Mouse (Mus musculus) heart, embryonic 13.5 days (tissue): ENCODE results near the gene Aknad1. TPM values are rescaled to one million over a fixed set of nuclear protein-coding genes. Genes with fewer than 3 reads are reported as not detected.

Experiments
- ATAC-seq: fragments of 200-750 bp; cut with Nextera tagmentation; 2 replicates; pipeline ENCODE4 v1.8.0; 2017; ENCODE audit warnings: moderate TSS enrichment; ENCODE audit not compliant: insufficient number of reproducible peaks, low FRiP score, low TSS enrichment; ENCODE audit errors: extremely low read depth
- H3K27ac ChIP-seq: fragments of 300-500 bp; sonication (generic); replicated peaks from 2 replicates; pipeline ENCODE4 v1.5.1; 2015; ENCODE audit warnings: moderate library complexity, mild to moderate bottlenecking, inconsistent platforms
- H3K27me3 ChIP-seq: fragments of 300-500 bp; sonication (generic); replicated peaks from 2 replicates; pipeline ENCODE4 v1.6.1; 2015; ENCODE audit warnings: mild to moderate bottlenecking, inconsistent platforms
- H3K36me3 ChIP-seq: fragments of 300-500 bp; sonication (generic); 2 replicates; pipeline ENCODE4 v1.6.1; 2015; ENCODE audit warnings: mild to moderate bottlenecking, inconsistent platforms
- H3K4me1 ChIP-seq: fragments of 300-500 bp; sonication (generic); 2 replicates; pipeline ENCODE4 v1.6.1; 2015; ENCODE audit warnings: inconsistent platforms
- H3K4me2 ChIP-seq: fragments of 300-500 bp; sonication (generic); 2 replicates; pipeline ENCODE4 v1.6.1; 2015; ENCODE audit warnings: inconsistent platforms, mild to moderate bottlenecking, moderate library complexity
- H3K4me3 ChIP-seq: fragments of 300-500 bp; sonication (generic); 2 replicates; pipeline ENCODE4 v1.5.1; 2015; ENCODE audit warnings: moderate library complexity, mild to moderate bottlenecking, inconsistent platforms
- H3K9ac ChIP-seq: fragments of 300-500 bp; sonication (generic); 2 replicates; pipeline ENCODE4 v1.6.1; 2015; ENCODE audit warnings: inconsistent platforms, mild to moderate bottlenecking, moderate library complexity
- H3K9me3 ChIP-seq: fragments of 300-500 bp; sonication (generic); 2 replicates; pipeline ENCODE4 v1.6.1; 2016; ENCODE audit warnings: inconsistent platforms
- WGBS: fragments of 180-500 bp; shearing (Covaris S2); methylation state at CpG from one replicate; pipeline ENCODE4 v1.1.7; 2015; ENCODE audit warnings: mixed read lengths; 5-methylcytosine and 5-hydroxymethylcytosine counted together
- polyA plus RNA-seq: library from polyadenylated mRNA; unstranded; fragments of >200 nt; fragmentation: Nextera tagmentation; extraction: Ambion mirVana; gene quantifications from 2 replicates; pipeline ENCODE4 v1.2.1, GENCODE M21; 2015

The Aknad1 gene
- polyA plus RNA-seq, 1 experiment from 2014 or later: 0.07 TPM

DNA sequence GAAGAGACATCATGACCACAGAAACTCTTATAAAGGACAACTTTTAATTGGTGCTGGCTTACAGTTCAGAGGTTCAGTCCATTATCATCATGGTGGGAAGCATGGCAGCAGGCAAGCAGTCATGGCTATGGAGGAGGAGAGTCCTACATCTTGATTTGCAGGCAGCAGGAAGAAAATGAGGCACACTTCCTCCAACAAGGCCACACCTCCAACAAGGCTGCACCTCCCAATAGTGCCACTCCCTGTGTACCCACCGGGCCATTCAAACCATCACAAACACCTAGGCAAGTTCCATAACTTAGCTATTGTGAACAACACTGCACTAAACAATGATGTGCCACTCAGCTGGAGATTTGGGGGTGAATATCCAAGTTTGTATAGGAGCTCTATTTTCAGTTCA lies 15.1 kb downstream of the Aknad1 start:
- no peak for ATAC-seq
- Histone ChIP-seq H3K4me3 (no peak overlapping the region), H3K36me3 (no peaks in the 10 kb centered on the region)

DNA sequence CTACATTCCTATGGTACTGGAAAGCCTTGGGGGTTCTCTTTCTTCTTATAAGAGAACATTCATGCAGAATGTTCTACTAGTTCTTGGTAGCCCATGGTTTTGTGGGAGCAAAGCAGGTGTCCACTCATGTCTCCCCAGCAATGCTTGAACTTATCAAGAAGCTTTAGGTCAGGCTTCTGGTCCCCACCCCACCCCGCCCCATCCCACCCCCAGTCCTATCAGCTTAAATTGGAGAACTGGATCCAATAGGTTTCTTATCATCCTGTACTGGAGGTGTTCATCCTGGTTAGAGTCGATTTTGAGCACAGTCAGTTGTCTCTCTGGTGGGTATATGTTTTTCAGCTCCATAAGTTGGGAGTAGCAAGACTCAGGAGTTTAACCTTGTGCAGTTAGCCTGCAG lies 16.1 kb downstream of the Aknad1 start:
- Histone ChIP-seq H3K27ac (no peak overlapping the region), H3K9me3 (no peaks in the 10 kb centered on the region), H3K36me3 (no peaks in the 10 kb centered on the region), H3K4me3 (no peak overlapping the region), H3K4me2 (no peak overlapping the region), H3K27me3 (peaks cover 9% of the 10 kb centered on the region), H3K9ac (no peak overlapping the region), H3K4me1 (no peaks in the 10 kb centered on the region)
- 64% methylated on average over 2 of the region's 2 CpGs for WGBS
- no peak for ATAC-seq

More for the DNA sequence above, 15.1 kb downstream of the Aknad1 start:
- Histone ChIP-seq H3K27me3 (peaks cover 9% of the 10 kb centered on the region), H3K27ac (no peak overlapping the region), H3K4me2 (no peak overlapping the region), H3K4me1 (no peaks in the 10 kb centered on the region), H3K9ac (no peak overlapping the region), H3K9me3 (no peaks in the 10 kb centered on the region)
- WGBS: 68% methylated on average over 1 of the region's 1 CpGs

DNA sequence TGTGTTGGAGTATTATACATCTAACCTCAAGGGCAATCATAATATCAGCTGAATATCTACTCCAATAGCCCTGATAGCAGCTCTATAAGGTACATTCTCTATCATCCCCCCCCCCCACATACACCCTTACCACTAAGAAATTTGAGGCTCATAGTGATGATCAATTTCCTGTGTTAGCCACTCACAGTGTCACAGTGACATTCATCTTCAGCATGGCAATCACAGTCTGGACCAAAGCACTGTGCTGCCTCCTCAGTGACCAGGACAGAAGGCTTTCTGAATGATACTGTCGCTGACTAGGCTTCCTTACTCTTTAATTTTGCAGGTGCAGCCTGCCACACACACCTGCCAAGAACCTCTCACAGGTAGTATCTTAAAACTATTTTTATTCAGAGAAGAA lies 16.7 kb downstream of the Aknad1 start:
- Histone ChIP-seq H3K4me1 (no peaks in the 10 kb centered on the region), H3K4me3 (no peak overlapping the region), H3K27me3 (peaks cover 9% of the 10 kb centered on the region), H3K9me3 (no peaks in the 10 kb centered on the region), H3K9ac (no peak overlapping the region), H3K36me3 (no peaks in the 10 kb centered on the region), H3K4me2 (no peak overlapping the region), H3K27ac (no peak overlapping the region)
- no peak for ATAC-seq
- WGBS: 67% methylated on average over 1 of the region's 1 CpGs

- H3K9me3 ChIP-seq: no peaks in the 10 kb centered on the region
- H3K4me2 ChIP-seq: no peak overlapping the region
- no peaks in the 10 kb centered on the region for H3K4me1 ChIP-seq
- no peak overlapping the region for H3K27ac ChIP-seq
- peaks cover 9% of the 10 kb centered on the region for H3K27me3 ChIP-seq
- H3K36me3 ChIP-seq: no peaks in the 10 kb centered on the region
- no peak overlapping the region for H3K4me3 ChIP-seq
- ATAC-seq: no peak
- 52% methylated on average over 9 of the region's 9 CpGs for WGBS
- no peak overlapping the region for H3K9ac ChIP-seq
Observed at GRCm38 (mm10) chr3:108757570-108757969, 18.1 kb downstream of the Aknad1 start.

DNA sequence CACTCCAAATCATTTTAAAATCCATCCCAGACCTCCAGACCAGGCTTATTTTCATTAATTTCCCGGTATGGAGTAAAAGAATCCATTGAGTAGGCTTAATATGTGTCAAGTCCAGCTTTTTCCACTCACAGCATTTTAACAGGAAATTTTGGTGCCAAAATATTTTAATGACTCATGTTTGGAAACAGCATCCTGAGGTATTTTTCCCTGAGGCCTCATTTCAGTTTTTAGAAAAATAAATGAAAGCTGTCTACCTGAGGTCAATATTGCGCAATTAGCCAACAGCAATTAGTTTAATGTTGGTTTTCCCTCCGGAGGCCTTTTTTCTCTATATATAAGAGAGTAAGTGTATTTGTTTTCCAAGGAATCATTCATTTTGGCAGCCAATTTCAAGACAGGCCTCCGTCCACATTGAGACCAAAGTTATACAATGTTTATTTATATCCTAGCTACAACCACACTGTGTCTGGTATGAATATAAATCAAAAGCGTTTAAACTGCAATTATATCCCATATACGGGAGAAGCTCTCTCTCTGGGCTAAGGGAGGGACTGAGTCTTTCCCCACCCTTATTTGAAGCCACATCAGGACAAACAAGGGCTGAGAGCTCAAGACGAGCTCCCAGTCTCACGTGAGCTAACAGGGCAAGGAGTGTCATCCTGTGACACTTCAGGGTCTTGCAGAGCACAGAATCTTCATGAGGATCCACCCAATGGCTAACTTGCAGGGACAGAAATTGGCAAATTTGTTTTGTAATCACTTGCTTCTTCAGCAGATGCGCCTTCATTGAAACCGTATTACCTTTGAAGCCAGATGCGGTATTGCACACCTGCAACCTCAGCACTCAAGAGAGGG lies 20.3 kb downstream of the Aknad1 start:
- H3K4me2 ChIP-seq: no peak overlapping the region
- H3K4me3 ChIP-seq: no peak overlapping the region
- 0 out of 2 replicates have a peak, but pooled peaks cover 1% of the 10 kb centered on the region for H3K4me1 ChIP-seq
- WGBS: 75% methylated on average over 11 of the region's 11 CpGs
- no peak overlapping the region for H3K27ac ChIP-seq
- no peaks in the 10 kb centered on the region for H3K9me3 ChIP-seq
- peaks cover 19% of the 10 kb centered on the region for H3K27me3 ChIP-seq
- no peak for ATAC-seq
- no peaks in the 10 kb centered on the region for H3K36me3 ChIP-seq
- H3K9ac ChIP-seq: no peak overlapping the region

DNA sequence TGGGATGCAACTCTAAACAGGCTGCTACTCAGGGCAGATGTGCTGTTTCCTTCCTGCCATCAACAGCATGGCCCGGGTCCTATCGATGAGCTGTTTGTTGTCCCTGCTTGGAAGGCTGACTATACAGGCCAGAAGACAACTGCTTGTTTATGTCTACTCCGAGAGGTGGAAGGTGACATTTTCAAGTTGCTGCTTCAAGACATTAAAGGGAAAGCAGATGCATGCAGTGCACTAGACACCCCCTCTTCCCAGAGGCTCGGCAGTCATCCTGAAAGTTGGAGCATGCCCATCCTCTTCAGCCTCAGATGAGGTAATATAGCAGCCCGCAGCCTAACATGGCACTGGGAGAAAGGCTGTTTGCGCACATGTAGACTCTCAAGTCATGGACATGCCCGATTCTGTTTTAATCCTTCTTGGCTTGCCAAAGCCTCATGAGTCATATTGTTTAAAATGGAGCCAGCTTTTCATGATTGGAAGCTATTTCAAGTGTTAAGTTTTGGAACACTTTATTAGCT lies 23.2 kb downstream of the Aknad1 start:
- peaks cover 26% of the 10 kb centered on the region for H3K27me3 ChIP-seq
- WGBS: 61% methylated on average over 7 of the region's 7 CpGs
- no peak overlapping the region for H3K9ac ChIP-seq
- no peaks in the 10 kb centered on the region for H3K9me3 ChIP-seq
- no peak overlapping the region for H3K27ac ChIP-seq
- H3K4me3 ChIP-seq: no peak overlapping the region
- H3K36me3 ChIP-seq: no peaks in the 10 kb centered on the region
- no peak for ATAC-seq
- no peak overlapping the region for H3K4me2 ChIP-seq
- peaks cover 6% of the 10 kb centered on the region; the same call in 1 of the 2 replicates for H3K4me1 ChIP-seq

- WGBS: 78% methylated on average over 2 of the region's 2 CpGs
- peaks cover 6% of the 10 kb centered on the region; the same call in 1 of the 2 replicates for H3K4me1 ChIP-seq
- no peak for ATAC-seq
Observed at GRCm38 (mm10) chr3:108763691-108764090, 24.2 kb downstream of the Aknad1 start.

GRCm38 (mm10) chr3:108764976-108765375 lies 25.5 kb downstream of the Aknad1 start:
- peaks cover 18% of the 10 kb centered on the region for H3K27me3 ChIP-seq
- no peak for ATAC-seq
- WGBS: 45% methylated on average over 7 of the region's 7 CpGs
- no peak overlapping the region for H3K9ac ChIP-seq
- H3K36me3 ChIP-seq: no peaks in the 10 kb centered on the region
- no peak overlapping the region for H3K4me3 ChIP-seq
- no peaks in the 10 kb centered on the region for H3K9me3 ChIP-seq
- H3K27ac ChIP-seq: no peak overlapping the region
- H3K4me2 ChIP-seq: no peak overlapping the region
- peaks cover 6% of the 10 kb centered on the region; the same call in 1 of the 2 replicates for H3K4me1 ChIP-seq

More at GRCm38 (mm10) chr3:108763691-108764090, 24.2 kb downstream of the Aknad1 start:
- H3K27me3 ChIP-seq: peaks cover 18% of the 10 kb centered on the region
- no peak overlapping the region for H3K4me2 ChIP-seq
- H3K4me3 ChIP-seq: no peak overlapping the region
- no peaks in the 10 kb centered on the region for H3K36me3 ChIP-seq
- H3K27ac ChIP-seq: no peak overlapping the region
- no peaks in the 10 kb centered on the region for H3K9me3 ChIP-seq
- no peak overlapping the region for H3K9ac ChIP-seq

- WGBS: 86% methylated on average over 7 of the region's 7 CpGs
- no peak overlapping the region for H3K9ac ChIP-seq
- no peaks in the 10 kb centered on the region for H3K36me3 ChIP-seq
- H3K4me3 ChIP-seq: no peak overlapping the region
- H3K4me1 ChIP-seq: peaks cover 9% of the 10 kb centered on the region
- peaks cover 18% of the 10 kb centered on the region for H3K27me3 ChIP-seq
- H3K4me2 ChIP-seq: no peak overlapping the region
- no peak for ATAC-seq
- H3K9me3 ChIP-seq: no peaks in the 10 kb centered on the region
- H3K27ac ChIP-seq: no peak overlapping the region
Observed at GRCm38 (mm10) chr3:108765476-108765875, 26.0 kb downstream of the Aknad1 start.

- H3K27ac ChIP-seq: no peak overlapping the region
- ATAC-seq: no peak
- no peak overlapping the region for H3K4me3 ChIP-seq
- peaks cover 18% of the 10 kb centered on the region for H3K27me3 ChIP-seq
- peaks cover 15% of the 10 kb centered on the region for H3K4me1 ChIP-seq
- no peak overlapping the region for H3K9ac ChIP-seq
- WGBS: 70% methylated on average over 7 of the region's 7 CpGs
- no peak overlapping the region for H3K4me2 ChIP-seq
- H3K36me3 ChIP-seq: no peaks in the 10 kb centered on the region
- no peaks in the 10 kb centered on the region for H3K9me3 ChIP-seq
Observed at GRCm38 (mm10) chr3:108766943-108767342, 27.5 kb downstream of the Aknad1 start.

- Histone ChIP-seq H3K27me3 (peaks cover 18% of the 10 kb centered on the region), H3K4me3 (no peak overlapping the region), H3K4me1 (peaks cover 15% of the 10 kb centered on the region), H3K27ac (no peak overlapping the region), H3K4me2 (no peak overlapping the region), H3K9me3 (no peaks in the 10 kb centered on the region), H3K36me3 (no peaks in the 10 kb centered on the region), H3K9ac (no peak overlapping the region)
- 58% methylated on average over 10 of the region's 10 CpGs for WGBS
- no peak for ATAC-seq
Observed at GRCm38 (mm10) chr3:108767416-108767815, 28.0 kb downstream of the Aknad1 start.

DNA sequence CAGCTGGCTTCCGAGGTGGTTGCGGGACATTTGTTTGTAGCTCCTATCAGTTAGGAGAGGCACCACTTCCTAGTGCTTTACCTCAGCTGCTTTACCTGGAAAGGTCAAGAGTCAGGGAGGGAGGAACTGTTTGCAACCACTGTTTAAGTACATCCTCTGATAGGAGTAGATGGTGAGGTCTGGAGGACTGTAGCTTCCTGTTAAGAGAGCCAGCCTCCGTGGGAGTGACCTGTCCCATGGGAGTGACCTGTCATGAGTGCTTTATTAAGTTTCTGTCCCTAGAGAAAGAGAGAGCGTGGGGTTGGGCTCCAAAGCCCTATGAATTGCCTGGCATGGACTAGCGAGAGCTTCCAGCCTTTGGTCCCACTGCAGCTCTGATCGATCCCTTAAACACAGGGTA lies 30.1 kb downstream of the Aknad1 start:
- 60% methylated on average over 6 of the region's 6 CpGs for WGBS
- no peak for ATAC-seq

More for the DNA sequence above, 30.1 kb downstream of the Aknad1 start:
- Histone ChIP-seq H3K9ac (no peak overlapping the region), H3K27me3 (peaks cover 8% of the 10 kb centered on the region), H3K9me3 (no peaks in the 10 kb centered on the region), H3K4me2 (no peak overlapping the region), H3K36me3 (no peaks in the 10 kb centered on the region), H3K27ac (no peak overlapping the region), H3K4me3 (no peak overlapping the region), H3K4me1 (peaks cover 15% of the 10 kb centered on the region)
